Comparison of ENCODE assay signal across 16 mouse cellular contexts in genomic region chr7:38212651-38213062, GRCm38 (mm10). TPM values are rescaled to one million over a fixed set of nuclear protein-coding genes. Genes with fewer than 3 reads are reported as not detected.
DNase-seq lines count a peak whose midpoint lies in the region; ATAC-seq and TF ChIP-seq lines count a peak whose summit lies in the region.
"Had no signal": no experiment of that assay in that cellular context is flagged by ENCODE, and none has a peak within 500 bp of the region (broad histone marks: within the 10 kb centered on the region; RNA-seq: fewer than 3 reads in every experiment).

No protein-coding gene starts in this region.

- peak overlapping the region; percentile 77; the same call in 1 of the 2 replicates for H3K27ac ChIP-seq in heart, embryonic 10.5 days
- peak overlapping the region; percentile 81; the same call in 1 of the 2 replicates for H3K27ac ChIP-seq in heart, postnatal 0 days (ENCODE audit: low read depth)
- no peak overlapping the region for H3K27ac ChIP-seq in intestine, postnatal 0 days (ENCODE audit: low read depth, low read length)
- H3K27ac ChIP-seq: forebrain, embryonic 13.5 days; hindbrain, embryonic 12.5 days; limb, embryonic 10.5 days; liver, embryonic 15.5 days; macrophage; midbrain, embryonic 13.5 days had no signal

- no peaks in the 10 kb centered on the region for H3K27me3 ChIP-seq in heart, embryonic 10.5 days (ENCODE audit: insufficient read depth, poor library complexity, severe bottlenecking)
- H3K27me3 ChIP-seq in heart, postnatal 0 days (ENCODE audit: control insufficient read depth, insufficient read depth, low read length): no peaks in the 10 kb centered on the region
- no peaks in the 10 kb centered on the region for H3K27me3 ChIP-seq in intestine, postnatal 0 days (replicated peaks; ENCODE audit: control insufficient read depth, insufficient read depth, low read length)
- H3K27me3 ChIP-seq: forebrain, embryonic 13.5 days; hindbrain, embryonic 12.5 days; liver, embryonic 15.5 days; midbrain, embryonic 13.5 days had no signal

- ATAC-seq in cerebellum, adult (ENCODE audit: insufficient number of reproducible peaks, low FRiP score, low TSS enrichment): 0 out of 2 replicates have a peak, but pooled peaks have one; percentile 47
- ATAC-seq in heart, postnatal 0 days (ENCODE audit: insufficient read depth, low read depth): peak; percentile 64
- ATAC-seq in intestine, postnatal 0 days: no peak
- ATAC-seq: forebrain, embryonic 13.5 days had no signal

- no peak for TF ChIP-seq CTCF in heart, postnatal 0 days (IDR thresholded peaks at IDR 0.05; ENCODE audit: low read depth)
- no peak for TF ChIP-seq CTCF in intestine, postnatal 0 days (IDR thresholded peaks at IDR 0.05; ENCODE audit: low read depth)

- intact Hi-C loops in heart, postnatal 25 days (cut with DNase I): loop anchor here (5.0 kb wide), 1 partner anchor 40 kb away; no protein-coding TSS in a partner anchor

- WGBS in heart, embryonic 10.5 days: 27% methylated on average over 3 of the region's 3 CpGs
- WGBS in heart, postnatal 0 days: 30% methylated on average over 3 of the region's 3 CpGs
- 20% methylated on average over 3 of the region's 3 CpGs for WGBS in intestine, postnatal 0 days

- no peak for DNase-seq in cerebellum, adult 18-20 months
- DNase-seq in heart, embryonic 10.5 days (ENCODE audit: low spot score): no peak
- no peak for DNase-seq in heart, postnatal 25 days (ENCODE audit: low spot score)
- peak; percentile 37 for DNase-seq in kidney, postnatal 14 days
- DNase-seq in kidney, adult 18-20 months: no peak
- DNase-seq in heart, postnatal 0 days (ENCODE audit: low spot score): peak; percentile 78
- DNase-seq: layer of hippocampus, postnatal 36 days; right cerebral cortex, postnatal 25 days had no signal

- no peaks in the 10 kb centered on the region for H3K9me3 ChIP-seq in heart, embryonic 10.5 days
- H3K9me3 ChIP-seq in heart, postnatal 0 days (replicated peaks; ENCODE audit: control insufficient read depth, low read length): no peaks in the 10 kb centered on the region
- no peaks in the 10 kb centered on the region for H3K9me3 ChIP-seq in intestine, postnatal 0 days (ENCODE audit: control insufficient read depth)
- H3K9me3 ChIP-seq: forebrain, embryonic 13.5 days; hindbrain, embryonic 12.5 days; limb, embryonic 10.5 days; liver, embryonic 15.5 days; midbrain, embryonic 13.5 days had no signal

- peaks cover 38% of the 10 kb centered on the region for H3K4me1 ChIP-seq in heart, embryonic 10.5 days
- peaks cover 21% of the 10 kb centered on the region for H3K4me1 ChIP-seq in heart, postnatal 0 days (ENCODE audit: control insufficient read depth, insufficient read depth)
- H3K4me1 ChIP-seq in intestine, postnatal 0 days (replicated peaks; ENCODE audit: control insufficient read depth, insufficient read depth, low read length): no peaks in the 10 kb centered on the region
- H3K4me1 ChIP-seq: forebrain, embryonic 13.5 days; hindbrain, embryonic 12.5 days; limb, embryonic 10.5 days; midbrain, embryonic 13.5 days had no signal

- no peak for TF ChIP-seq EP300 in heart, postnatal 0 days (IDR thresholded peaks at IDR 0.05; ENCODE audit: low read depth)

- no peak overlapping the region for H3K9ac ChIP-seq in heart, postnatal 0 days (replicated peaks; ENCODE audit: low read depth, low read length)
- H3K9ac ChIP-seq in intestine, postnatal 0 days (ENCODE audit: low read depth, low read length): no peak overlapping the region
- H3K9ac ChIP-seq: forebrain, embryonic 13.5 days; hindbrain, embryonic 12.5 days; liver, embryonic 15.5 days; midbrain, embryonic 13.5 days had no signal

- no peaks in the 10 kb centered on the region for H3K36me3 ChIP-seq in heart, embryonic 10.5 days
- no peaks in the 10 kb centered on the region for H3K36me3 ChIP-seq in heart, postnatal 0 days (replicated peaks; ENCODE audit: control insufficient read depth, insufficient read depth, low read length)
- H3K36me3 ChIP-seq in intestine, postnatal 0 days (ENCODE audit: control insufficient read depth, insufficient read depth): no peaks in the 10 kb centered on the region
- H3K36me3 ChIP-seq: hindbrain, embryonic 12.5 days; limb, embryonic 10.5 days; liver, embryonic 15.5 days; midbrain, embryonic 13.5 days had no signal

- no peak overlapping the region for H3K4me3 ChIP-seq in heart, embryonic 10.5 days
- no peak overlapping the region for H3K4me3 ChIP-seq in heart, postnatal 0 days (ENCODE audit: low read depth, low read length)
- H3K4me3 ChIP-seq in intestine, postnatal 0 days (ENCODE audit: low read depth, low read length): no peak overlapping the region
- H3K4me3 ChIP-seq: forebrain, embryonic 13.5 days; hindbrain, embryonic 12.5 days; limb, embryonic 10.5 days; liver, embryonic 15.5 days; midbrain, embryonic 13.5 days had no signal

- no peak overlapping the region for H3K4me2 ChIP-seq in heart, postnatal 0 days (ENCODE audit: low read depth, low read length)
- no peak overlapping the region for H3K4me2 ChIP-seq in intestine, postnatal 0 days (replicated peaks; ENCODE audit: low read depth)
- H3K4me2 ChIP-seq: forebrain, embryonic 13.5 days; hindbrain, embryonic 12.5 days; liver, embryonic 15.5 days; midbrain, embryonic 13.5 days had no signal

RNA-seq across cellular contexts. Expression of gene Plekhf1, which starts 15.2 kb away (rescaled TPM):
- 1.7 and 2.2 TPM in 2 replicates for polyA plus RNA-seq in heart, embryonic 10.5 days (2016; fragmentation: Nextera tagmentation; extraction: Ambion mirVana)
- 1 to 10 TPM; 9.5 to 9.9 TPM for total RNA-seq in heart, postnatal 25 days (2021)
- 6.3 and 17.5 TPM in 2 replicates for total RNA-seq in heart, postnatal 0 days (2014; rRNA removed; ENCODE audit: low replicate concordance)
- 6.6 and 8.6 TPM in 2 replicates for polyA plus RNA-seq in heart, postnatal 0 days (2015; fragmentation: Nextera tagmentation; extraction: Ambion mirVana)
- polyA plus RNA-seq in intestine, postnatal 0 days (2015; fragmentation: Nextera tagmentation; extraction: Ambion mirVana): 5.2 and 5.9 TPM in 2 replicates

RNA-seq across cellular contexts. Expression of gene 1600014C10Rik, which starts 29.6 kb away (rescaled TPM):
- 14.4 and 14.8 TPM in 2 replicates for polyA plus RNA-seq in heart, embryonic 10.5 days (2016; fragmentation: Nextera tagmentation; extraction: Ambion mirVana)
- 10 to 100 TPM; 30.7 to 34.4 TPM for total RNA-seq in heart, postnatal 25 days (2021)
- total RNA-seq in heart, postnatal 0 days (2014; rRNA removed; ENCODE audit: low replicate concordance): 15.9 and 17.5 TPM in 2 replicates
- polyA plus RNA-seq in heart, postnatal 0 days (2015; fragmentation: Nextera tagmentation; extraction: Ambion mirVana): 16.5 and 19.1 TPM in 2 replicates
- 16.9 and 18.2 TPM in 2 replicates for polyA plus RNA-seq in intestine, postnatal 0 days (2015; fragmentation: Nextera tagmentation; extraction: Ambion mirVana)

RNA-seq across cellular contexts. Expression of gene Pop4, which starts 58.6 kb away (rescaled TPM):
- 46.0 and 61.7 TPM in 2 replicates for polyA plus RNA-seq in heart, embryonic 10.5 days (2016; fragmentation: Nextera tagmentation; extraction: Ambion mirVana)
- total RNA-seq in heart, postnatal 25 days (2021): 10 to 100 TPM; 11.7 to 12.5 TPM
- 27.7 and 29.2 TPM in 2 replicates for total RNA-seq in heart, postnatal 0 days (2014; rRNA removed; ENCODE audit: low replicate concordance)
- polyA plus RNA-seq in heart, postnatal 0 days (2015; fragmentation: Nextera tagmentation; extraction: Ambion mirVana): 26.3 TPM in 2 replicates
- polyA plus RNA-seq in intestine, postnatal 0 days (2015; fragmentation: Nextera tagmentation; extraction: Ambion mirVana): 20.6 and 23.2 TPM in 2 replicates

Comparison
In these comparisons a context has a peak if more than half of its experiments do, and no peak if none do; other contexts are left out.
1. DNase-seq: peak in kidney, postnatal 14 days (single experiment) and heart, postnatal 0 days (single experiment); none in cerebellum, adult 18-20 months (0 of 2), heart, embryonic 10.5 days (single experiment), heart, postnatal 25 days (single experiment) and kidney, adult 18-20 months (single experiment).